Mouse (Mus musculus): Measurements from ENCODE around the gene Clstn2. TPM values are rescaled to one million over a fixed set of nuclear protein-coding genes. Genes with fewer than 3 reads are reported as not detected.

Clstn2 gene
- 5.5 and 5.6 TPM in 2 replicates for total RNA-seq (2021)
- long read RNA-seq = 0 reads

DNA sequence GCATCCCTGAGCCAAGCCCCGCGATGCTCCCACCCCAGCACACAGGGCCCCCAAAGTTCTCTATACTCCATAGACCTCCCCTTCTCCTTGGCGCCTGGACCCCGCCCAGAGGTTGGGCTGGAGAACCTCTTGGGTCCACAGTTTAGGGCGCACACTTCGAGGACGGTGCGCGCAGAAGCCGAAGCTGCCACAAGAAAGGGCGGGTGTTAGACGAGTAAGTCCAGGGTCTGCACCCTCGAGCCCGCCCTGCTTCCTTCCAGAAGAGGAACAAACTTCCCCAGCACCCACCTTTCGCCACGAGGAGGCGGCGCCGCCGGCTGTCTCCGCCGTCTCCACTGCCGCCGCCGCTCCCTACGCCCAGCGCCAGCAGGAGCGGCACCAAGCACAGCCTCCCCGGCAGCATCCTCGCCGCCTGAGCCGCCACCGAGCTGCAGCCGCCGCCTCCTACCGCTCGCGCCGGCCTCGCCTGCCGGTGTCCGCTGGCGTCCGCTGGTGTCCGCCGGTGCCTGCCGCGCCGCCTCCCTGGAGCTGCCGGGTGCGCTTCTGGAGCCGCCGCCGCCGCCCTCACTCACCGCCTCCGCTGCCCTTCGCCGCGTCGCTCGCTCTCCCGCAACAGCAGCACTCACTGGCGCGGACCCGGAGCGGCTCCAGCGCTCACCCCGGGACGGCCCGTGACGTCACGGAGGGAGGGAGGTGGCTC is at the start of gene Clstn2:
Clstn2 (minus strand) TSS at position 609 of the 700 bp plus-strand sequence.
- peak; percentile 80 for DNase-seq

DNA sequence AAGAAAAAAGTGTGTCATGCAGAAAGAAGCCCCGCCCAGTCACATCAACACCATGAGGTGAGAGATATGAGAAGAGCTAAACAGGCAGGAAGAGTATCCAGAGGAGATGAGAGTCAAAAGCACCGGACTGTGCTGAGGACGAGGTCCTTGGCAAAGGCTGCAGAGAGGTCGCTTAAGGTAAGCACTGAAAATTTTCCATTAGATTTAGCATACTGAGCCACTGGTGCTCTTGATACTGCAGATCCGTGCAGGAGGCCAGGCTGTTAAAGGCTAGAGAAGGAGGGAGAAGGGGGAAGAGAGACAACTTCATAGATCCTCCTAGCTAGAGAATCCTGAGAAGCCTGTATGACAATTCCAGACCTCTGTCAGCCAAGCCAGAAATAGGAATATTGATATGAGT is 34.8 kb upstream of the Clstn2 start:
- DNase-seq = no peak

DNA sequence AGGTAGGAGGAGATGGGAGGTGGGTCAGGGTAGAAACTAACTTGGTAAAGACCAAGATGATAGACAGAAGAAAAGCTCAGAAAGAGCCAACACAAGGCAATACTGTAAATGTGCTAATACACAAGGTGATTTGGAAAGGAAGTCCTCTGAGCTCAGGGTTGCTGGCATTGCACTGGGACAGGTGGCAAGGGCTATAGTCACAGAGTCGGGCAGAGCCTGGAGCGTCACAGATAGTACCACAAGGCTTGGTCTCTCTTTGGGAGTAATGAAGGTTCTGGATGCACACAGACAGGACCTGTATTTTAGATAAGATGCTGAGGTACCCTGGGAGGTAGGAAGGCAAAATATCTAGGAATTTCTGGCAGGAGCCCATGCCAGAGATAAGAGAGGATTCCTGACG is 28.7 kb upstream of the Clstn2 start:
- DNase-seq = no peak

DNA sequence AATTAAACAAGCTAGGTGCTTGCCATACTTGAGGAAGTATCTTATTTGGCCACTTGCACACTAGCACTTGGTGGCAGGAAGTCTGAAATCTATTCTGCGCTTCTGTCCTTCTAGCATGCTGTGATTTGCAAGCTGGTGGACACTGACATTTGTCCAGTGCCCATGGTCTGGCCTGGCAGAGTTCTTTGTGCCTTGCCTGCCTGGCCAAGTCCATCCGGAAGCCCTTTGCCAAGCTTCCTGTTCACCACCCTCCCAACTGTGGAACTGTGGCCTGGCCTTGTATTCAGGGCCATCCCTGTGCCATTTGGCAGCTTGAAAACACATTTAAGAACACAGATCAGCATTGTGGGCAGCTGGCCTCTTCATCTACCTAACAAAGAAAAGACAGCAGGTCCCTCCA is 24.3 kb upstream of the Clstn2 start:
- no peak for DNase-seq

DNA sequence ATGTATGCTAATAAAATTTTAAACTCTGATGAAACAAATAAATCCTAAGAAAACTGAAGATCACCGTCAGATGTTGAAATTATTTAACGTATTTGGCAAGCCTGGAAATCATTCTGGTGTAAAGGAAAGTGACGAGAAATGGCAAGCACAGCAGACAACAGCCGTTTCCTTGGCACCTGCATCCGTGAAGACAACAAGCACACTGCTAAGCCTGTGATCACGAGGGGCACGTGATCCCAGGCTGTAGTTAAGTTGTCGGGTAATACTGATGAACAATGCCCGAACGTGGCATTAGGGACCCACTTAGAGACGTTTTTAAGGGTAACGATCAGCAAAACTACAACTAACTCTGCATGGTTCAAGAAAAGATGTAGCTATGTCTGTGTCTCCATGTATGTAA is 18.4 kb upstream of the Clstn2 start:
- no peak for DNase-seq

DNA sequence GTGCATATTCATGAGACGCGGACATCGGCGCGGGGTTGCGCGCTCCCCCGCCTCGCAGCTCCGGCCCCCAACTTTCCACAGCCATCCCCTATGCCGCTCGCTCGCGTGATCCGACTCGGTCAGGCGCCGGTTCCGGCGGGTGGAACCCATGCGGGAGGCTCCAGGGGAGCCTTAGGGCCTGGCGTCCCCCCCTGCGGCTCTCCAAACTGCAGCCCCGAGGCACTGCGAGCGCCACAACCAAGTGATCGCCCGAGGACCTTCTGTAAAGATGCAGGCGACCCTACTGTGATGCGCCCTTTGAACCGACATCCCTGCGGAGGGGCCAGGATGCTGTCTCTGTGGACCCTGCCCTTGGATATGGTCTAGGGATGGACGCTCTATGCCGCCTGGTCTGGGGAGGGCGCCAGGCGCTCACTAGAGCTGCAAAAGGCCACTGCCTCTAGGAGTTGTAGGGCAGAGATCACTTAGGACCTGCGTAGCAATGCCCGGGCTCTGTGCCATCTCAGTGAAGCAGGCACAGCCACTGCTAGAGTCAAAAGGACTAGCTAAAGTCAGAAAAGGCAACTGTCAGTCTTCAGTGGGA is 383 bp upstream of the Clstn2 start:
- peak; percentile 50 for DNase-seq

DNA sequence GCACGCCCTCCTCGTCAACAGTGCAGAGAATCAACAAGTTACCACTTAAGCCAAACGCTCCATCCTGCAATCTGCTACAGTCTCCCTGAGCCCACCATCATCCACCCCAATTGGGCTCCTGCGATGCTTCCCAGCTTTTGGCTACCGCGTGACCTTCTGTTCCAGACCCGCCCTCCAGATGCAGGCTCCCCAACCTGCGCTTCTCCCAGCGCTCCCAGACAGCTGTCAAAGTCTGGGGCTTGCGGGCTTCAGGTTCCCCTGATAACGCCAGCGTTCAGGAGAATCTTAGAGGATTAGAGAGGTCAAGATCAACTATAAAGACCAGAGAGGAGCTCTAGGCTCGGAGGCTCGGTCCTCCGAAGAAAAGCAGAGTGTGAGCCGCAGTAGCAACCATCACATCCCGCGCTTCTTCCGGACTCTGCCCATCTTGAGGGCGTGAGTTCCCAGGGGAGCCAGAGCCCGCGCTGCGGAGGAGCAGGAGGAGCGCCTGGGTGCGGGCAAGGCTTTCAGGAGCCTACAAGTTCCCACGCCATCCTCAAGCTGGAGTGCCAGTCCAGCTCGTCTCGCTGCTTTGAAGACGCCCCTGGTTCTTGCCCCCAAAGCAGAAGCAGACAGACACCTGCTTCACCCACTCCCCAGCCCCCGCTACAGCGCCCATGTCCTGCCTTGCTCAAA is 946 bp downstream of the Clstn2 start:
- DNase-seq = peak; percentile 3

DNA sequence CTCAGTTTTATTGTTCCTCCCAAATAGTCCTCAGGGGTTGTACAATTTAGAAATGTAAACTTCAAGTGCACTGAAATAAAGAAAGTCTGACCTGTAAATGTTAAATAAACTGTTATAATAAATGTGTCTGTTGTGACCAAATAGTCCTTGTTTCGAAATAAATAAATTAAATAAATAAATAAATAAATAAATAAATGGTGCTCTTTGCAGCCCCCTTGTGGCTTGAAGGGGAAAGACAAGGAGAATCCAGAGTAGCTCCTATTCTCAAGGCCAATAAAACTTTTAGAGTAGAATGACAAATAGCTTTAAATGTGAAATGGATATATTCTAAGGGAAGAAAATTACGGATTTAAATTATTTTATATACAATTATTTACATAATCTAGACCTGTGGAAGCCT is 2.3 kb downstream of the Clstn2 start:
- DNase-seq = no peak

DNA sequence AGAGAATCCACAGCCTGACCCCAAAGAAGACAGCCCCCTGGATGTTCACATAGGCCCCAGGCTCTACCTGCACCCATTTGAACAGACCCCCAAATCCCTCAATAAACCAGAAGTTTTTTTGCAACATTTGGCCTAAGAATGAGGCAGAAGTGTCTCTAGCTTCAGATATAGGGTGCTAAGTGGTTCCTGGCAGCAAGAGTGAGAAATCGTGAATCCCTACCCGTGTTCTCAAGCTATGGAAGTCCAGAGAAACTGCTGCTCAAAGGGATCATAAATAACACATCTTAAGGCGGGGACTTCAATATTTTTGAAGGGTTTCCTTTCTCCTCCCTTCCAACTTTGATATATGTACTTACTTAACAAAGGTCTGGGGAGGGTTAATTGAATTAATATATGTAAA is 7.4 kb downstream of the Clstn2 start:
- DNase-seq = no peak

DNA sequence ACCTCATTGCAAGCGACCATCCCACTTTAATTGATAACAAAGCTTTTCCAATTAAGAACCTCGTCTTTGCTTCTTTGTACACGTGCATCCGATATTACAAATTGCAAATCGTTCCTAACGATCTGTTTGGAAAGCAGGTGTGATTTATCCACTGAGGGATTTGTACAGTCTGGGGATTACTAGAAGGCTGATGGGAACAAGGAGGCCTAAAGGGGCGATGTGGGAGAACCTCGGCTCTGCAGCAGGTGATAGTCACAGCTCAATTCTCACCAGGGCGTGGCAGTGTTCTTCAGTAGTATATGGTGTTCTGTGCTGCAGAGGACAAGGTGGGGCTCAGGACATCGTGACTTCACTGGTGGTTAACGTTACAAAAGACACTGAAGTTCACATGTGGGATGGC is 9.9 kb downstream of the Clstn2 start:
- DNase-seq = no peak

DNA sequence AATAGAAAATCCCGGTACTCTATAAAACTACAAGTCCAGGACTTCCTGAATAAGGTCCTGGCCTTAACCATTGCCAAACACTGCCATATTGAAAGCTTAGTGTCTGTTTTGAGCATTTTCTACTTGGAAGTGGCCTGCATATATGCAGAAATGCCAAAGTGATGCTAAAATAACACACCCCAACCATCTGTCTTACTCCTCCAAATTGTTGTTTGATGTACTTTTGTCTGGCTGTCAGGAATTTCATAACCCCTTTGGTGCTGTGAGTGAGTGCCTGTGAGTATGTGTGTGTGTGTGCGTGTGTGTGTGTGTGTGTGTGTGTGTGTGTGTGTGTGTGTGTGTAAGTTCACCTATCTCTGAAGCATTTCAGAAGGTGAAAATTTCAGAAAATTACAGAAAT is 13.1 kb downstream of the Clstn2 start:
- no peak for DNase-seq

DNA sequence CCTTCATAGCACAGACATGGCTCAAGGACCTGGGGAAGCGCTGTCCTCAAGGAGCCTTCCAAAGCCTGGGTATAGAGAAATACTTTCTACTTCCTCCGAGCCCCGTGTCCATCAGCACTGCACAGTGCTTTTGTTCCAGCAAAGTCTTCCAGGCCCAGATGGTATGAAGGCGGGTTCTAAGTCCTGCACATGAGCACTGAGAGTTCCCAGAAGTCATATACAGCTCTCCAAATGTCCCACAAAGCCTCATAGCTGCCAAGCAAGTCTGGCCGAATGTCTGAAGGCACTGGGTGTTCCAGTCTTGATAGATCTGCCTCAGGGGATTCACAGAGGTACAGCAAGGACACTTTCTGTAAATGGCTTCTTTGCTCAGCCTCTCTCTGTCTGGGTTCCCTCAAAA is 14.3 kb downstream of the Clstn2 start:
- DNase-seq = no peak

DNA sequence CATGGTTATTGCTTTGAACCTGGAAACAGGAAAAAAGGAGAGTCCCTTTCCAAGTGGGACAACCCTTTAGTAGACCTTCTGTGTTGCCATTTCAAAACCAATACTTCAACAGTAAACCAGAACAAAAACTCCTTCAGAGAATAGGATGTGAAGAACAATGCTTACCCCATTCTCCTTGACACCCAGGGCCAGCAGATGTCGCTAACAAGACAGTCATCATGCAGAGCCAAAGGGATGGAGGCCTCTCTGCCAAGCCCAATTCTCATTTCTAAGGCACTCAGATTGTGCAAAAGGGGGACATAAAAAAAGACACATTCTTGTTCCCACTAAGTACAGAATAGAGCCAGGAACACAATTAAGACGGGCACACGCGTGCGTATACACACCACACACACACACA is 16.4 kb downstream of the Clstn2 start:
- DNase-seq = no peak

DNA sequence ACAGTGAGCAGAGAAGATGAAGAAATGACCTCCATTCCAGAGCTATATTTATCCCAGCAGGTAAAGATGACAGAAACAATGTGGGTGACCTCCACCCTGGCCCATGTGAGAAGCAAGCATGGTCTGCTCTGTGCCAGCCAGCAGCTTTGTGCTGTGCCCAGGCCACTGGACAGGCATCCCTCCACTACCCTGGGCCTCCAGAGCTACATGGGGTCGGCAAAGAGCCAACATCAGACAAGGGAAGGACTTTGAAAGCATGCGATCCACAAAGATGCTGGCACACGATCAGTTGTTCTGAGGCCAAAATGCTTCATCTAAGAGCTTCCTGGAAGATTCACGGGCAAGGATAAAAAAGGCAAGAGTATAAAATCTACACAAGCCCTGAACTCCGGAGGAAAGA is 36.6 kb downstream of the Clstn2 start:
- DNase-seq = peak; percentile 38

DNA sequence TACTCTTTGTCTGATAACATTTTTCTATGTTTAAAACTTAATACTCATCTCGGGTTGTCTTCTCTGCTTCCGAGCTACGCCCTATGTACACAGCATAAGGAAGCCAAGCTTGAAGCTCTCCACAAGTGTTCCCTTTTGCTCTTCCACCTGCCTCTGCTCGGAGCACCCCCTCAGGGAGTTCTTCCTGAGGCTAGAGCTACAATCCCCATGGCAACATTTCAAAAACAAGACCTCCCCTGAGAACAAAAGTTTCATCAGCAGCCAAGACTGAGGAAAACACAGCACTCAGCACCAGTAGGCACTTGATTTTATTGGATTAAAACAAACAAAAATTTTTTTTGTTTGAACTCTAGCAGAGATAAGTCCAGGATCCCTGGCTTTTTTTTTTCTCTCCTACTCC is 37.3 kb downstream of the Clstn2 start:
- no peak for DNase-seq

DNA sequence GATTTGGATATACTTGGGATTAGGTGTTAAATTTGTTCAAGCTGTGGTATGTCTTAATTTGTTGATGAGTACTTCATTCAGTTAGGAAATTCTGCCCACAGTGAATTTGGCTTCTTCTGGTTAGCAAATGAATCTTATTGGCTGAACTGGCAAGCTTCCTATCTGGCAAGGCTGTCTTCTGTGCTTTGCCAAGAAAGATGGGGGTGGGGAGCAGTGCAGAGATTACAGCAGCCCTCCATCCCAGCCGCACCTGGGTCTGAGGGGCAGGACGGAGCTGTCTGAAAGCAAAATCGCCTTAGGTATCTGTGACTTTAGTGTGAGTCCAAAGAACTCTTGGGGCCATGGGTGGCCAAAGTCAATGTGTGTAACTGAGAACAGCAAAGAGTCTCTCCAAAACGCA is 40.9 kb downstream of the Clstn2 start:
- DNase-seq = peak; percentile 12

DNA sequence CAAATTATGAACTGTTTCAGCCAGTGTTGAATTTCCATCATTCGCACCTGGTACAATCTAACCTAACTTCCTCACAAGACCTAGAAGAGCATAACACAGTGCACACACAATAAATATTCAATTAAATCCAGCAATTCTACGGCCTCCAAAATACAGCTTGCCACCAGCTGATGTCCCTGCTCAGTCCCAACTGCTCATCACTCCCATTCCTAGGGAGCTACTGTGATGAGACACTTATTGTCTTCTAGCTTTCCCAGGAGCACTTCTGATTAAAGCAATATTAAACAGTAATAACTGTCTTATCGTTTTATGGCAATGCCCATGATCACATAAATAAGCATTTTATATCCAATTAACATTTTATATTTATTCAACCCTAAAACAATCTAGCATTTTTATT is 55.6 kb downstream of the Clstn2 start:
- no peak for DNase-seq

DNA sequence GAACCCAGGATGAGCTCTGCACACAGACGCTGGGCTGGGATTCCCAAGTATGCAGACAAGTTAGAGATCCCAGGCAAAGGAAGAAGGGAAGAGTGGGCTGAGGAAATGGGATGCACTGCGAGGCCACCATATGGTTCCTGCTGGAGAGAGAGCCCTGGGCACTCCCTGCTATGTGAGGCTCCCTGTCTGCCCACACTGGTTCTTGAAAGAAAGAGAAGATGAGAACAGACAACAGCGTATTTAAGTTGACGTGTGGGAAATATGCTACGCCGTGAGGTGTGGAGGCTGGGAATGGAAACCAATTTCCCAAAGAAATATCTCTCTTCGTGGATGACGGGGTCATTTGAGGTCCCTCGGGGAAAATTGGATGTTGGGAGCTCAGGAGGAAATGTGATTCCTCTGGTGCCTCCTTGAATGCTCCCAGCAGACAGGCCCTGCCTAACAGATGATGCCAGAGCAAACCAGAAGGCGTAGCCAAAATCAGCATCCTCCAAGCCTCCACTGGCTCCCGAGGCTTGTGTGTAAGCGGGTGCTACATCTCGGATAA is 58.1 kb downstream of the Clstn2 start:
- no peak for DNase-seq

DNA sequence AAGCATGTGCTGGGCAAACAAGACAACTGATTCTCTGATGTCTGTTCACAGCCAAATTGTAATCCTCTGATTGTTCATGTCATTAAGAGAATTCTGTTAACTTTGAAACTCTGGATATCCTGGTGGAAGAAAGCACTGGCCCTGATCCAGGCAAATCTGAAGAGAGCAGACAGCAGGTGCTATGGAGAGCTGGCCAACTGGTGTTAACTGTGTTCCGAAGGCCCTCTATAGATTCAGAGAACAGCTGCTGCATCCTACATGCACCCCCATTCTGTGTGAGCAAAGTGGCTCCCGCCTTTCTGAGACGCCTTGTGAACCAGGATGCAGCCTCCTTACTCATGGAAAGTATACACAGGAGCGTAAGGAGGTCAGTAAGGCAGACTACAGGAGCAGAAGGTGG is 66.3 kb downstream of the Clstn2 start:
- DNase-seq = no peak

DNA sequence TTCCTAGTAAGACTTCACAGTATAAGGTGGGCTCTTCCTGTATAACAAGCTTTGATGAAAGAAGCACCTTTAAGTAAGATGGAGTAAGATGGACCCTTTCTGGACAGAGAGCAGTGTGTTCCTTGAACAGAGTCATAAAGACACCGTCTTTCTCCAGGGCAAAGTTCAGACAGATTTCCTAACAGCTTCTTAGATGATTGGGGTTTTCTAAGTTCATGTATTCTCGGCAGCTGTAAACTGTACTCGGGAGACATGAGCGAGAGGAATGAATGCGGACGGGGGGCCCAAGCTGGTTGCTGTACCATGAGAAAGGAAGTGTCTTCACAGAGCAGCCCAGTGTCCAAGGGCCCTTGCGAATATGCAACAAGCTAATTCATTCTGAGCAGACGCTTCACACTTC is 75.5 kb downstream of the Clstn2 start:
- DNase-seq = no peak

DNA sequence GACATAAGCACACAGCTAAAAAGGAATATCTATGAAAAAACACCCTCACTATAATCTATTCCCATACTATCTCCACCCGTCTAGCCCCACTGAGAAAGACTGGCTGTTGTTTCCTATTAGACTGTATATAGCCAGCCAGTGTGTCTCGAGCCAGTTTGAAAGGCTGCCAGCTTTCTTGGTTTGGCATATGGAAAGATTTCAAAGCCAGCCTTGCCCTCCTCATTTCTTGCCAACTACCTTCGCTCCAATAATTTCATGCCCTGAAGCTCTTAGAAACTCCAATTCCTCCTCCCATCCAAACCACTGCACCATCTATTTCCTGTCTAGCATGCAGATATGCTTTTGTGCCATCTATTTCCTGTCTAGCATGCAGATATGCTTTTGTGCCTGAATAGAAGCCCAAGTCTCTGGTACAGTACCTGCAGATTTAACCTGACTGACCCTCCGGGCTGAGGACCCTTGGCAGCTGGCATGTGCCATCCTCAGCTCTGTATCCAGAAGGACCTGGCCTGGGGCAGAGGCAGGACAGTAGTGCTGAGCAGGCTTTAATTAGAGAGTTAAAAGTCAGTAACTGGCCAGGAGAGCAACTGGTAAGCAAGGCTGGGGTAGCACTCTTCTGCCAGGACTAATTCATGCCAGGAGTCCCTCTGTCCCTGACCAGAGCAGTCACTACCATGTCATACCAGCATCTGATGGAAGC is 76.4 kb downstream of the Clstn2 start:
- DNase-seq = no peak

DNA sequence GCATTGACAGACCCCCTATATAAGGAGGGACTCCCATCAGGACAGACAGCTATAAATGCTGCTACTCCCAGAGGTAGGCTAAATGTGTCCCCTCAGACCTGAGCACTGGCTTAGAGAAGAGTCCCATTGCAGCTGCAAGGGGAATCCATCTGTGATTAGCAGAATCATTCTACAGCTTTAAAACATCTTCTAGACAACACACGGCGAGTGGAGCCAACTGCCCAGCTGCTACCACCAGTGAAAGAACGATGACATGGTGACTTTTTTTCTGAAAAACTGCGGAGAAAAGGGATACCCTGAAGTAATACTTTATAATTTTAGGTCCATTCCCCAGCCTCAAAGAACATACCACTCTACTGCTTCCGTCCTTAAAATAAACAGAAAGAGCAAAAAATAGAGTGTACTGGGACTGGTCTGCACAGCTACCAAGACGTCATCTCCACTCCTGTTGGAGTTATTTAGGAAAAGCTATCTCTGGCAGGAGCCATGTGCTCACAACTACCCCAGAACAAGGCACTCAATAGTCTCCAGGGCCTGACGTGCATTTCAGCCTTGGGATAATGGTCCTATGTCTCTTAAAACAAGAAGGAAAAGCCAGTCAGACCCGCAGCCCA is 79.1 kb downstream of the Clstn2 start:
- DNase-seq = no peak
